Mouse (Mus musculus) cerebellum, adult 8-10 months (tissue): ENCODE measurements at regions not wholly inside any gene's neighbourhood (a gene's known extent, or its start where the extent isn't known, plus 50 kb on each side); places are given as distances from the start of the nearest gene placed in this dataset.

Experiments
- DNase-seq: peaks from one replicate; pipeline ENCODE4 v3.0.0; 2022

DNA sequence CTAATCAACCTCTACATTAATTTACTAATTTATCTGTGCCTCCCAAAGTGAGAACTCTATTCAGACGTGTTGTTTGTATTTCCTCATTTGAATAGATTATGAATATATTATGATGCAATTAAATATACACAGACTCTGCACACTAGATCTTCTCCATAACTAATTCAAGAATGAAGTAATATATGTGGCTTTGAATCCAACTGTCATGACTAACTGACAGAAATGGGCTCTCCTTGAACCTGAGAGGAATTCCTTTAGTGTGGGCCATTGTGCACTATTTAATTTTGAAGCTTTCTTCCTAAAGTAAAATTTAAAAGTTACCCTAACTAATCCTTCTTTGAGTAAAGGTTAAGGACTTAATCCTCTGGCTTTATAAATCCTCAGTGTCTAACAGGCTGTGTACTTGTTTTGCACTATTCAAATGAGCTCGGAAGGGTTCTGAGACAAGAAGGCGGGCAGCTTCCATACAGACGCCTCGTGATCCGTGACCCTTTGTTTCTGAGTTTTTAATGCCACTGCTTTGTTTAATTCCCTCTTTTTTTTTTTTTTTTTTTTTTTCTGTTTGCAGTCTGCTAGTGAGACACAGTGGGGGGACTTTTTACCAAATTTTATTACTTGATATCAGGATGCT, 128.0 kb upstream of the Sox2 start:
- no peak for DNase-seq

DNA sequence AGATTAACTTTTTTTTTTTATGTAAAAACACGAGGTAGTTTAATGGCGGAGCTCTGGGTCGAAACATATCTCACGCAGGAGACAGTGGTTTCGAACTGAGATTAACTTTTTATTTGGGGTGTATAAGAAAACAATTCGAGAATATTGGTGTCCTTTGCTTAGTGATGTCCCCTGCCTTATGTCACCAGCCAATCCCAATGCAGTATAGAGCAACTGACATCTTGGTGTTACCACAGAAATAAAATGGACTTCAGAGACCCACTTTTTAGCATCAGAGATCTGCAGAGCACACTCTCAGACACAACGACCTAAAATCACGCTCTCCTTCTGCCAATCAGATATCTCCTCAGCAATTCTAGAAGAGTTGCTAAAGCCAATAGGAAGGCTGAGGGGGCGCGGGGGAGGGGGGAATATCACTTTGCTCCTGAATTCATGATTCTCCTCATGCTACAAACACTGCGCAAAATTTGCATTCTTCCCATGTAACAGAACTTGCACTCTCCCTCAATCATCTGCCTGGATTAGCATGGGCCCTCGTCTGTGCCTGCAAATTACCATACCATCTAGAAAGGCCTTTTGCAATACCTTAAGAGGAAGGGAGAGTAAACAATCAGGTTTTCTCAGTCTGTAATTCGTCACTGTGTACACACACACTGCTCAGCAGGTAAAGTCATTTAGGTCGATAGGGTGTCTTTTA, 128.7 kb upstream of the Sox2 start:
- no peak for DNase-seq

DNA sequence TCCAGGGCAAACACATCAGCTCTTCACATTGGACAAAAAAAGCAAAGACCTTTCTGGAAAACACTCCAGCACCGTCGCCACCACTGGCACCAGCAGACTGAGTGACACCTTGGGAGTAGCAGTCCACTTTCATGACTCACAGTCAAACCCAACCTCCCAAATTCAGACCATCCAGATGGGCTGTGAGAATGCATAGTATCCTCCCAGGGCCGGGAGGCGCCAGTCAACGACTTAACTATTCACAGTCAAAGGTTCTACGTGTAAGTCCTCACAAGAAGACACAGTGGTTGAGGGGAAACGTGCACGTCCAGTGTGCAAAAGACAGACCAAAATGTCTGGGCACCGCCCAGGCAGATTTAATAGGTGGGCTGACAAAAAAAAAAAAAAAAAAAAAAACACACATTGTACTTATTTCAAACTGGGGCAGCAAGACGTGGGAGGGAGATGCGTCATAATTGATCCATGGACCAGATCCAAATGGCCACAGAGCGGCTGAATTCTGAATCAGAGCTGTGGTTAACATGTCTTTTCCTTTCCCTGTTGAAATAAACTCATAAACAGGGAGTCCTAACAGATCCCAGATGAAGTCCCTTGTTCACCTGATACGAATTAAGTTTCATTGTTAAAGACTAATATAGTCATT, 137.6 kb upstream of the Sox2 start:
- DNase-seq: no peak

DNA sequence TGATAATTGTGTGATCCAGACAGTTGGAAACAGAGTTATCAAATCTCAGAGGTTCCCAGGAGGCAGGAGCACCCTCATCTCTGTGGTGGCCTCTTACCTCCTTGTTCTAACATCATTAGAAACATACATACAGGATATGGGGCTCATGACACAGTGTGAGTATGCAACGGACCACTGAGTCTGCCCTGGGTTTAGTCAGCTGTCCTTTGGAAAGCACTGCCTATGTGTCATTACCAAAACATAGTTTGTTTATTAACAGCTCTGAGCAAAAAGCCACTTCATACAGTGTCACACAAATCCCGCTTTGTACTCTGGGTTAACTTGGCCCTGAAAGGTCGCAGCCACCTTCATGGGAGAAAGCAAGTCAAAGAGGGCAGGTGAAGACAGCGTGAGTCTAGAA, 139.5 kb upstream of the Sox2 start:
- no peak for DNase-seq

DNA sequence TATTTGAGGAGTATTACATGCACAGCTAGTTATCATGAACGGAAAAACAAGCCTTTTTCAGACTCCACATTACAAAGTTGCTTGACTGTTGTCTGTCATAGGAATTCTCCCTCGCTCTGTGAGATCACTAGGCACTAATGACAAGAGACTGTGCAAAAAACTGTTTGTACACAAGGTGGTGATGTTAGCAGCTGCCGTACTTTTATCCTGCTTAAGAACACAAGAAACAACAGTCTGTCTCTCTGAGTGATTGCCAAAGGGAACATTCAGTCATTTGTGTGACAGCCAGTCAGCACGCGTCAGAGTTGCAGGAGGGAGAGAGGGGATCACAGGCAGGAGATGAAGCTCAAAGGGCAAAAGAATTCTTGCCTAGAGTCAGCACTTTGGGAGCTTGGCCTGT, 141.0 kb upstream of the Sox2 start:
- DNase-seq: no peak

DNA sequence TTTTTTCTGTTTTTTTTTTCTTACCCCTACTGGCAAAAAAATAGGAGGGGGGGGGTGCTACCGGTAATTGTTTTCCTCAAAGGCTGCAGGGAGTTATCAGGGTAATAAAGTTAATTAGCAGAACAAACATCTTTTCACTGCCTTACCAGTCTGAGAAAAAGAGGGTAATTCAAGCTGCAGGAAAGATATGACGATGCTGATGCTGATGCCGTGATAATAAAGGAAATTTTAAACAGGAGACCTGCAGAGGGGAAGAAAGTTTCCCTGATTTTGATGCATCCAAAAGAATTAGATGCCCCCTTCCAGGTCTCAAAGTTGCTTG, 145.7 kb upstream of the Sox2 start:
- no peak for DNase-seq

DNA sequence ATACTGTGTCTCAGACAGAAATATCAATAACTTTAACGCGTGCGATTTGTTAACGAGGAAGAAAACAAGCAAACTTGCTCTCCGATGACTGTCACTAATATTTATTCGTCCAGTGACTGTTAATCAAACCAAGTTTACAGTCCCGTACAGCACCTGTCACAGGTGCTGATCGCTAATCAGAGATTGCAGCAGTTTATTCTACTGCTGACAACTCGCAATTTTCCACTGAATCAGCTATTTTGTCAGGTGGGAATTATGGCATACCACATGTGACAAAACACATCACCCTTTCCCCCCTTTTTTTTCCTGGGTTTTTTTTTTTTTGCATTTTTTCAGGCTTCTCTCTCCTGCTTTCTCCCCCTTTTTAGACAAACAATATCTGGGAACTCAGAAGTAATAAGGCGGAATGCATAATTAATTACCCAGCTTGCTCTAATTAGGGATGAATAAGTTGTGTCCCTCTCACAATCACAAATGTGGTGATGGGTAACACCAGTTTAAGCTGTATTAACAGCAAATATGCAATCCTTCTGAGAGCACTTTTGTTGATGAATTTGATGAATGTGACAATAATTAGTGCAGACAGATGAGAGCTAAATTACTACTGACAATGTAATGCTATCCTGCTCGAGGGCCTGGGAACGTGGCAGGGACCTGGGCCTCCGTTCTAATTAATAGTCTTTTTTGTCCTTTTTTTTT, 146.2 kb upstream of the Sox2 start:
- no peak for DNase-seq

DNA sequence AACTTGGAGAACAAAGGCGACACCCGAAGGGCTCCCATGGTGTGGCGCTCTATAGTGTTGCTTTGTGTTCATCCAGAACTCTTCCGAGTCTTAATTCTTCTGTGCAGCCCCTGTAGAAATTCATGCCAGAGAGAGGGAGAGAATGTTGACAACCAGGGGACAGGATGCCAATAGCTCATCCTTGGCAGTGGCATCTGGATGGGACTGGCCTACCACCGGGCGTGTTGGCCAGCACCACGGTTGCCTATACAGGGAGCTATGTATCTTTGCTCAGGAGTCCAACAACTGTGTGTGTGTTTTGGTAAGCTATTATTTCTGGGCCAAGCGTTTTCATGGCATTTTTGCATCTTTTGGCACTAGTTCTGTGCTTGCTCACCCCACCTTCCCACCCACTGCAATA, 153.4 kb upstream of the Sox2 start:
- no peak for DNase-seq

DNA sequence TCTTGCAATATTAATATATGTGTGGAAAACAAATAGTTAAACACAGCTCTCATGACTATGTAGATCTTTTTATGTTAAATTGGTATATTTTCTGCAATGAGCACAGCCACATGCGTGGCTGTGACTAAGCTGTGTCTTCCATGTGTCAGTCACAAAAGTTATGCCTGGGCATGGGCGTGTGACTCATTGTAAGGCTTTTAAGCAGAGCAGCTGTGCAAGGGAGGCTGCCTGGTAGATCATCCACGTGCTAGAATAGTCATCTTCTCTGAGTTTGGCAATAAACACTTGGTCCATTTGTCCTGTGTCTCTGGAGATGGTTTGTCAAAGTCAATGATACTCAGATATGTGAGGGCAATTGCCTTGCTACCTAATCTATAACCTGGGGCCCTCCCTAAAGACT, 154.6 kb upstream of the Sox2 start:
- DNase-seq: no peak

DNA sequence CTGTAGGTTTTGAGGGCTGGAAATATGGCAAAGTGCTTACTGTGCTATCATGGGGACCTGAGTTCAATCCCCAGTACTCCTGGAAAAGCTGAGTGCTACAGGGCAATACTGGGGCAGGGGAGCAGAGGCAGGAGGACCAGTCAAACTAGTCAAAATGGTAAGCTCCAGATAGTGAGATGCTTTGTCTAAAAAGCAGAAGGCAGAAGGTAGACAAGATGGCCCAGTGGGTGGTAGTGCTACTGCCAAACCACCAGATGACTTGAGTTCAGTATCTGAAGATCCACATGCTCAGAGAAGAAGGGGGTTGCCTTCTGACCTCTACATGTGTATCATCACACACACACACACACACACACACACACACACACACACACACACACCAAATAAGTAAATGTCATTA, 156.3 kb upstream of the Sox2 start:
- DNase-seq: no peak

DNA sequence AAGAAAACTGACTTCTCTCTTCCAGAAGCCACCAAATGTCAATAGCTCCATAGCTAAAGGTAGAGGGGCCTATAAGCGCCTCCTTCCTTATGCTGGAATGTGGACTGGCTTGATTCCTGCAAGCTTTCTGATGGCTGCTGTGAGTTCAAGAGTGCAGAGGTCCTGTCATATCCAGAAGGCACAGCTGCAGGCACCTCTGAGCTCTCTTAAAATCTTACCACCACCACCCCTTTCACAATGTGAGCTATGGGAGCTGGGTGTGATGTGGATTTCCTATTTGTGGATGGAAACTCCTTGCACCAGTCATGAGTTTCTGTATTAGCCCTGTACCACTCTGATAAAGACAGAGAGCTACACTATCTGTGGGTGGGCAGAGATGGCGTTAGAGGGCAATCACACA, 161.2 kb upstream of the Sox2 start:
- DNase-seq: no peak

DNA sequence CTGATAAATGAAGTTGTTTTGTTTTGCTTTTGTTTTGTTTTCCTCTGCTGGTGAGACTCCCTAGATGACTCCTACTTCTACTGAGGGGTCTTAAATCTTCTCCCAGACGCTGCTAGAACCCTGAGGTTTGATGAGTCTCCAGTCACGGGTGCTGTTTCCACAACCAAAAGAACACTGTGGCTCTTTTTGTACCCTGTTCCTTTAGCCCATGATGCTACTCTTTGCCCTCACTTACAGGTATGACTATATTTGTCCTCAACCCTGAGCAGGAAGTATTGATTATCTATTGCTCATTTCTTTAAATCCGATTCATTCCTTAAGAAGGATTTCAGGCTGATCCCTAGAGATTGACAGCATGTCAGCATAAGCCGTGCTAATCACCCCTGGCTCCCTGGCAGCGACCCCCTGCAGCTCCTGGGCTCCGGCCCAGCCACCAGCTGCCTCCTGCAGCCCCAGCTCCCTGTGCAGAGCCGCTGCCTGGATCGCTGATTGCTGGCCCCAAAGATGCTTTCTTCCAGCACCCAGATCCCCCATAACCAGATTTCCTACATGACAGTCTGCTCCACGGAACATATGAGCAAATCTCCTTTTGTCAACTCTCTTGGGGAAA, 163.7 kb upstream of the Sox2 start:
- DNase-seq: no peak

DNA sequence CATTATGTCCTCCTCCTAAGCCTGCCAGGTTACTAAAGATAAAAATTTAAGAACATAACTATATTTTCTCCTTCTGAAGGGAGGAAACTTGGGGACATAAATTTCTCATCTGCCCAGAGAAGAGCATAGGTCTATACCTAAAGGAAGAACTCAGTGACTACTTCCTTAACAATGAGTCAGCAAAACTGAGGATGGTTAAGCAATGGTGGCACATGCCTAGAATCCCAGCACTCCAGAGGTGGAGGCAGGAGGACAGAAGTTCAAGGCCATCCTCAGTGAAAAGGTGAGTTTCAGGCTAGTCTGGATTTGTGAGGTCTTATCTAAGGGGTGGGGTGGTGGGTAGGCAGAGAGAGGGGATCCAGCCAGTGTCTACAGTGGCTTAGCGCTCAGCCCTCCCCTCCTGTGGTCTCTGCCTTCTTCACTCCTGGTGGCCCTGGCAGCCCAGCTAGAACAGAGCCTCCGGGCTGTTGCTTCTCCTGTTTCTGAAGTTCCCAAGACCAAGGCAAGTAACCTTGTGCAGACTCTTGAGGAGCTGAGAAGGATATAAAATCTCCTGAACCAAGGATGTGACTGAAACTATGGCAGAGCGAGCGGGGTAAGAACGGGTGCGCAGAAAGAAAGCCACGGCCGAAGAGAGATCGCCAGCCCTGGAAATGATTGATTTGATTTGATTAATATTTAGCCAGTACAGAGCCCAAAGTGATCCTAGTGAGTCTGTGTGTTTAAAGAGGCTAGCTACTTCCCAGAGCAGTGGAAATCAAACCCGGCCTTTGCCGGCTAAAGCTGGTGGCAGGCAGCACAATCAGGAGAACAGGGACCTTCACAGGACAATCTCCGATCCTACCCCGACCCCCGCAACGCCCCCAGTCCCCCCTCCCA, 164.6 kb upstream of the Sox2 start:
- no peak for DNase-seq

DNA sequence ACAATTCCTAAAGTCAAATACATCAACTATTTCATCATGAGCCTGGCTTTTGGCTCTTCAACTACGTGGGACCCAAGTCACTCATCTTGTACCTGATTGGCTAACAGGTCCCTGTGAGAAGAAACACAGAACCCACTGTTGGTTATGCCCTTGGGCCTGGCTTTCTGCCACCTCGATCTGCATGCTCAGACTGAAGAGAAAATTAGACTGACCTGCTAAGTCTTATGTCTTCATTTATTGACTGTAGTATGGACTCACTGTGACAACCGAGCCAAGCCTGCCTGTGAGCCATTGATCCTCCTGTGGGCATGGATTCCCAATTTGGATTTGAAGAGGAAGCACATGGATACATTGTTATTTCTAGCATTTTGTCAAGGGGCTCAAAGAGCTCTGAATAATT, 166.3 kb upstream of the Sox2 start:
- no peak for DNase-seq

DNA sequence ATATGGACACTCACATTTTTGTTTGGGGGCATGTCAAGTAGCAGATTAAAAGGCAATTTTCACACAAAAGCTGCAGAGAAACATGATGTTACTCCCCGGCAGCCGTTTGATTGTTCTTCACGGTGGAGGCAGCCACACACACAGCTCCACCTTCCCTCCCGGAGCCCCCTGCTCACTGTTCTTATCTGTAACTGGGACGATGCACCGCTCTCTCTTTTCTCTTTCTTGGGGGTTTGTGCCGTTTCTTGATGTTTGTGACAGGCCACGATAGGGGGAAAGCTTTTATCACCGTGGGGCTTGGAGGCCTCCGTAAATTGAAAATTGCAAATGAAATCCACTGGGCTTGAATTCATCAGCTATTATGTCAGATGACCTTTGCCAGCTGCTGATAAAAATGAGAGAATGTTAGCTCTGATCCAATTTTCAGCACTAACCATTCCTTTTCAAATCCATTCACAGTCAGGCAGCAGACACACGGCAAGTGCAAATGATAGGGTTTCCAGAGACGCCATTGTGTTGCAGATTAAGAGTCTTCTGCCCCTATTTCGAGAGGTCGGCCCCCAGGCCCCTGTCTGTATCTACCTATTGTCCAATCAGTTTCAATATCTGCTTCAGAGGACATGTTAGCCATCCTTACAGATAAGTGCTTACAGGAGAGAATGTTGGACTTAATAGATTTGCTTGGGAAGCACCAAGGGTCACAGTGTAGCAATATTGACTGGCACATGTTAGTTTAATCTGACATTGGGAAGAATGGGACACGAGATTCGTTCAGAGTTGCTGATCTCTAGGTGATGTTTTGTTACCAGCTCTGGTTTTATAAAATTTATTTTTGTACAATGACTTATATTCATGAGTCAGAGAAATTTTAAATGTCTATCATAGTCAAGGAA, 168.1 kb upstream of the Sox2 start:
- no peak for DNase-seq

DNA sequence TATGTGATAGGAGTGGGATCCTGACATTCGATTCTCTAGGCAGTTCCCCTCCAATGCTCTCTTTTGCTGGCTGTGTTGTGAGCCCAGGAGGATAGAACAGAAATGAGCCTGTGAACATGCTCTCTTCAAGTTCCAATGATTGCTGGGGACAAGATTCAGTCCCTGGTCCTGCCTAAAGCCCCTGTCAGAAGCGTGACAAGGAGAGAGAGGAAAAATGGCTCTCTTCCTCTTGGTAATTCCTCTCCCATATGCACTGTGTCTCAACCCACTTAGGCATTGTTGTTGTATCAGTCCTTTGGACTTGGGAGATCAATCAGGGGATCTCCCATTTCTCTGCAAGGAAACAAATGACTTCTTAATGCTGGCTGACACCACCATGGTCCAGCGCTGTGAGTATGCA, 168.9 kb upstream of the Sox2 start:
- no peak for DNase-seq

DNA sequence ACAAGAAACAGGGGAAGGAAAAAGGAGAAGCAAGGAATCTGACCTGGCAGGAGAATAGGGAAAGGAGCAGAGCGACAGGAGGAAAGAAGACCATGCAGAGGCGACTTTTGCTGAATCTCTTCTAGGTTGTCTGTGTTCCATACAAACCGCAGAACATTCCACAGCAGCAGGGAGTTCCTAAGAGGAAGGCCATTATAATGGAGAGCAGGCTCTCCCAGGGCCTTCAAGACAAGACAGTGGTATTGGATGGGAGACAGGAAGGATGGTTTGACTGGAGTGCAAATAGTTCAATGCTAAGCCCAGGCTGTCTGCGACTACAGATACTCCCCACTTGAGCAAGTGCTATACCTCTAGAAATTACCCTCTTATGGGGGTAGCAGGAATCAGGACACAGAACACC, 176.1 kb upstream of the Sox2 start:
- no peak for DNase-seq

DNA sequence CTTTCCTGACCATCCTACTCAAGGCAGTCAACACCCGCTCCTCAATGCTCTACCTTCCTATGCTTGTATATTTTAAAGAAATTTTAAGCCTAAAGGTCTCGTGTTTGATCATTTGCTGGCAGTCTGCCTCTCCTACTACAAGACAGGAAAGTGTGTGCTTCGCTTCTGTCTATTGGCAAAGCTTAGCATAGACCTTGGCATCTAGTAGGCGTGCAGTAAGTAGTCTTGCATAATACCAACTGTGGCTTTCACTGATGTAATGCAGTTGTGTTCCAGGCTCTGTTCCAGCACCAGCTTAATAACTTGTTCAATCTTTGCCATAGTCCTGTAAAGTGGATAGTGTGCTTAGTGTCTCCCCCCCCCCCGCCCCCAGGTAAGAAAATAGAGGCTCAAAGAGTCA, 179.5 kb upstream of the Sox2 start:
- no peak for DNase-seq

DNA sequence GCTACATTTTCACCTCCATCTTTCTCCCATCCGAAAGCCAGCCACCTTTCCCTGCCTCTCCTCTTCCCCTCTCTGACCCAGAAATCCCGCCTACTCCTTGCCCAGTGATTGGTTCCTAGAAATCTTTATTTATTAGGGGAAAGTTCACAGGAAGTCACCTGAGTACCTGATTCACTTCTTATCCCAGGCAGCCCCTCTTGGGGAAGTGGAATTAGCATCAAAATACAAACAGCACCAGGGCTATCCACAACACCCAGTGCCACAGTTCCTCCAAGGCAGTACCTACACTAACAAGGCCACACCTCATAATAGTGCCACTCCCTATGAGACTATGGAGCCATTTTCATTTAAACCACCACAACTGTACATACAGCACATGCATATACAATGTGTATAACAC, 180.3 kb upstream of the Sox2 start:
- DNase-seq: no peak

DNA sequence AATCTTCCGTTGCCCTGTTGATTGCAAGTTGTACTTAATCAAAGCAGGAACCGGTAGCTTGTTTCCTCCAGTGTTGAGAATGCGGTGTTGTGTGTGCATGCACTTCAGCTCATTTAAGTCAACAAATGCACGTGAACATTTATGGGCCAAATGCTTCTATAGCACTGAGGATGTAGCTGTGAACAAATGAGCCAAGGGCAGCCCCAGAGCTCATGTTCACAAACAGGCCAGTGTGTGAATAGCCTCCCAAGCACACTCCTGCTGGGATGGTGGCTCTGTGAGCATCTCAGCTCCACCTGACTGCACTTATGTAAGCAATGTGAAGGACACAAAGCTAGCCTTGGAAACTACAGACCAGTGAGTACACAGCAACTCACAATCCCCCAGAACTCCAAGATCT, 183.9 kb upstream of the Sox2 start:
- no peak for DNase-seq

DNA sequence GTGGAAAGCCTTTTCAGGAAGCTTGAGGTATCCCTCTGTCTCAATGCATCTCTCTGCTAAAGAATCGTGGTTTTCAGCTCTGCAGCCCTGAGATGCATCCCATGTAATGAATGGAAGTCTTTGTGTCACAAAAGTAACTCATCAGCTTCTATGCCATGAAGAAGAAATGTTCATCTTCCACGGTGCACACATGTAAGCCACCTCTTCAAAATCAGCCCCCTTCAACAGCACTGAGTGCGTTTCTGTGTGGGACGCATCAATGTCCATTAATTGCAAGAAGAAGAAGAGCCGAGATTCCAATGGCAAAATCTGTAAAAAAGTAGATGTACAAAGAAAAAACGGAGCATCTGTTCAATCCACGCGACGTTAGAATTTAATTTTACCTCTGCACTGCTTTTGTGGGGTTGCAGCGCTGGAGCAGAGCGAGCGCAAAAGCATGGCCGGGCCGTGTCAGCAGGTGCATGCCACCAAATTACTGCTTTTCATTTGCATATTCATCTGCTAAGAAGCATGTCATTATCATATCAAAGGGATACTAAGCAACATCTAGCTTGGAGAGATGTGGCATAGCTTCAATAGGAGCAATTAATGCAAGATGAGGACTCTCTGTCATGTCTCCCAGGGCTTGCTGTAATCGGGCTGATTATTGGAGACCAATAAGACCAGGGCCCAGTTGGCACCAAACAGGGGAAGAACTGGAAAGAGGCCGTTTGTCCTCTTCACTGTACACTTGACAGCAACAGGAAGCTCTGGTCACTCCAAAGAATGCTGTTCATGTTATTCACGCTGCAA, 185.0 kb upstream of the Sox2 start:
- DNase-seq: no peak
